Mouse (Mus musculus): Measurements from ENCODE around the gene Pogk.

DNA sequence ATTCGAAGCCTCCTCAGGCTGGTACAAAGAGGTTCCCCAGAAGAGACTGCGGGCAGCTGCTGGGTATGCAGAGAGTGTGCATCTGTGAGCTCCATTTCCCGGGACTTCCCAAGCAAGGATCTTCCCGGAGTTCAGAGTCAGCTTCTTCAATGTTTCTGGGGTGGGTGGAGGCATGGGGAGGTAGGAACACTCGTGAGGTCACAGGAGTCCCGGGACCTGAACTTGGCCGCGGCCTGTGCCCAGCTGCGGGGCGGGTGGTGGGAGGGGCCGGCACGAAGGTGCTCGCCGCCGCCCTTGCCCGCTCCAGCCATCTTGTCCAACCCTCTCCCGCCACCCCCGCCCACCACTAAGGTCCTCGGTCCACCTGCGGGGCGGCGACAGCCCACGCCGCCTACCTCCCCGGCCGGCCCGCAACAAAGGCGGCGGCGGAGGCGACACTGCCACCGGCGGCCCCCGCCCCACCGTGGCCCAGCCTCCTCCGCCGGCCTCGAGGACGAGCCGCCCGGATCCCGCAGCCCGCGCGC, 424 bp downstream of the Pogk start:
- TF ChIP-seq CTCF (conservative IDR thresholded peaks at IDR 0.05 in 1 of 2, IDR thresholded peaks at IDR 0.05 in 1 of 2; ENCODE audit: low read depth in 2 of 2, low read length in 2 of 2): no peak
- no peak for TF ChIP-seq MAX (IDR thresholded peaks at IDR 0.05; ENCODE audit: low read length)
- no peak for TF ChIP-seq POLR2A (IDR thresholded peaks at IDR 0.05; ENCODE audit: low read depth, low read length)
- TF ChIP-seq KAT2A (IDR thresholded peaks at IDR 0.05; ENCODE audit: insufficient replicate concordance, low read length): no peak
- TF ChIP-seq EP300 (IDR thresholded peaks at IDR 0.05; ENCODE audit: low read length): no peak
- no peak for TF ChIP-seq UBTF (IDR thresholded peaks at IDR 0.05; ENCODE audit: low read depth, low read length)
- no peak for TF ChIP-seq NELFE (IDR thresholded peaks at IDR 0.05; ENCODE audit: low read depth, low read length)

All from CH12.LX (cell line).